Mouse (Mus musculus): Measurements from ENCODE around the gene Snx27.
A peak's percentile ranks its signal among the peaks of the same experiment; 100 is the strongest.

Snx27 gene

GRCm38 (mm10) chr3:94477444-94477843, 105.1 kb downstream of the Snx27 start:
- no peak for DNase-seq (ENCODE audit: low spot score in 2 of 2)

DNA sequence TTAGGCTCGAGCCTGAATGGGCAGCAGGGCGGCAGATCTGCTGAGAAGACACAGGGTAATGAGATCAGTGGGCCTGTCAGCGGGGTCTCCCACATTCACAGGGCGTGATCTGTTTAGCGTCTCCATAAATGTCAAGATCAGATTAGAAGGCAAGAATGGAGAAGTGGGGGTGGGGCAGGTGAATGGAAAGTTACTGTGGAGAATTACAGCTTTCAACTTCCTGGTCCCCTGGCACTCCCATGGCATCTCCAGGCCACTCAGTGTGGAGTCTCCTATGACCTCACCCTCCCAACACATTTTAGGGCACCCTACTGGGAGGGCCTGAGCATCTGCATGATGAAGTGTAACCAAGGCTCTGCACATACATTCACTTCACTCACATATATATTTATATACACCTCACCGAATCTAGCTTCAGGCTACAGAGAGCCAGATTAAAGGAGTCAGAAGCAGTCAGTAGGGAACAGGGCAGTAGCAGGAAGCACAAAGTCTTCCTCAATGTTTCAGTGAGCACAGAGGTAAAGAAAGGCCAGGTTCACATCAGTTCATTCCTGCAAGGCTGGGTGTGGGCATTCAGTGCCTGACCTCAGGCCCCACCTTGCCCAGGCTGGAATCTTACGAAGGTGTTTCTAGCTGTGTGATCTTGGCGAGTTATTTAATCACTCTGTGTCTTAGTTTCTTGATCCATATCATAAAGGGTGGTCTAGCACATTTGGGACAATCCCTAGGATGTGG, 106.0 kb downstream of the Snx27 start:
- DNase-seq (ENCODE audit: low spot score in 2 of 2), result no peak

DNA sequence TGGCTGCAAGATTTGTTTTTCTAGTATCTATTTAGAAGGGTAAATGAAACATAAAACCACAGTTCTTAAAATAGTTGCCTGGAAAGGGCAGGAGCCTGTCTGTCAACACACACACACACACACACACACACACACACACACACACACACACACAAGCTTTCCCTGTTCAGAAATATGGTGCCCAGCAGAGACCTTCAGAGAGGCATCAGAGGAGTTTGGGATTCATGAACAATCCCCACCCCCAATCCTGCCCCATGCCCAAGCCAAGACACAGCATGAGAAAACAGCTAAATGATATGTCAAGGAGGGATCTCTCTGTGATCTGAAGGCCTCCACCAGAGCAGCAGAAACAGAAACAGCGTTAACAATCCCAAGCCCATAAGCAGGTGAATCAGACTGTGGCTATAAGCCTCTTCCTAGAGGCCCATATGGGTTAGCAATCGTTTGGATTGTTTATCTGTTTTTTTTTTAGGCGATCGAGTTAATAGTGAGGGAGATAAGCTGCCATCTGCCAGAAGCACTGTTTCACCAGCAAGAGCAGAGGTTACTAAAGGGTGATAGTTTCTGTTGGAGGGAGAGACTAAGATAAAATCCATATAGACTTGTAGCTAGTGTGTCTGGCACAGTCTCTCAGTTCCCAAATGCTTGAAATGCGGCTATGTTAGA, 108.8 kb downstream of the Snx27 start:
- no peak for DNase-seq (ENCODE audit: low spot score in 2 of 2)

DNA sequence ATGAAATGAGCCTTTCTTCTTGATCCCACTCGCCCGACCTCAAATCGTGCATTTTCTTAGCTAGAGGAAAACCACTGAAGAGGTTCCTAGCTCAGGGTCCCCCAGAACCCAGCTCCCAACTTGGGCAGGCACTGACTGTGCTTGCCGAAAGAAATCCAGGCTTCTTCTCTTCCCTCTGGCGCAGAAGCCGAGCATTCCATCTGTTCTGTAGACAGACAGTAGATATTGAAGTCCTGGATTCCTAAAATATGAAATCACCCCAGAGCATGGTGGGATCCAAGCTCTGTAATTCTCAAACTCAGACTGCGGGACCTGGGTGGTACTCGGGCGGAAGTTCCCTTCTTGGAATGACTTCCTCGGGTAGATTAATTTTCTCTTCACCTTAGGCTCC, 109.4 kb downstream of the Snx27 start:
- no peak for DNase-seq (ENCODE audit: low spot score in 2 of 2)

- no peak for DNase-seq (ENCODE audit: low spot score in 2 of 2)
Measured at GRCm38 (mm10) chr3:94472447-94473114, 109.9 kb downstream of the Snx27 start.

DNA sequence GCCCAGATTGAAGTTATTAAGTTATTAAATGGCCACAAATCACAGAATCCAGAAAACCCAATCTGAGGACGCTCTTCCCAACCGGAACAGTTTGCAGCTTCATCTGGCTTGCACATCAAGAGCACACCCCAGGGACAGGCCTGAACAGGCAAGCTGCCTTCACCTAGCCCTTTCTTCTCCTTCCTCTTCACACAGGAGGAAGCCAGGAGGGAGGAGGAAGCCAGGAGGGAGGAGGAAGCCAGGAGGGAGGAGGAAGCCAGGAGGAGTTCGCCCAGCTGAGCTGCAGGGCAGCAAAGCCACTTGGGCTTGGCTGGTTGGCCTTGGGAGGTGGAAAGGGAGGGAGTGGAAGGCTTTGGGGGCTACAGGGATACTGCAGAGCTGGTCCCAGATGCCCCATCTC, 113.6 kb downstream of the Snx27 start:
- no peak for DNase-seq (ENCODE audit: low spot score in 2 of 2)

DNA sequence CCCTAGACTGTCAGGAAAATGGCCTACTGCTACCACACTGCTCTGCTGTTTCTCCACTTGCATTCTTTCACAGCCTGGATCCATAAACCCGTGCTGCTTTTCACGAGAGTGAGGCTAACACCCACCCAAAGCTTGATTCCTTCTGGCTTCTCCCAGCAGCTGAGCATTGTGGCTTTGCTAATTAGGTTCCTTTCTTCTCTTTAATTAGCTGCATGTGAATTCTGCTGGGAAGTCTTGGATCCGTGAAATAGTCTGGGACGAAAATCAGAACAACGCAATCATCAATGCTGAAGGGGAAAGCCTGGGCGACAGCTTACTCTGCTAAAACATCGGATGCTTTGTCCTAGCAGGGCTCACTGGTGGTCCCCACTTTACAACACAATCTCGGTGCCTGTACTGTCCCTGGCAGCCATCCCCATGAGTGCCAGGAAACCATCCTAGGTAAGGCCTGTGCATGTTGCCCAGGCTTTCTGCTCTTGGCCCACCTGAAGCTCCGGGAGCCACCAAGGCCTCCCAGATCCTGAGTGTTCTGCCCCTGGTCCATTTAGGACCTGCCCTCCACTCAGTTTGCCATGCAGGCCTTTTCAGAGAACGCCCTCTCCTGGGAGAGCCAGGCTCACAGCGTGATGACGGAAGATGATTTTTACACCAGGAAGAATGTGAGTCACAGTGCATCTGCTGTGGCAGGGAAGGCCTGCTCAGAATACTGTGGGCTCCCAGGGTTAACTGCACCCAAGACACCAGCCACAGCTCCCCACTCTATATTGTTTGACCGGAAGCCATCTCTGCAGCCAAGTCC, 116.7 kb downstream of the Snx27 start:
- peak in 1 of 2 experiments; percentile 60 for DNase-seq (ENCODE audit: low spot score in 2 of 2)

DNA sequence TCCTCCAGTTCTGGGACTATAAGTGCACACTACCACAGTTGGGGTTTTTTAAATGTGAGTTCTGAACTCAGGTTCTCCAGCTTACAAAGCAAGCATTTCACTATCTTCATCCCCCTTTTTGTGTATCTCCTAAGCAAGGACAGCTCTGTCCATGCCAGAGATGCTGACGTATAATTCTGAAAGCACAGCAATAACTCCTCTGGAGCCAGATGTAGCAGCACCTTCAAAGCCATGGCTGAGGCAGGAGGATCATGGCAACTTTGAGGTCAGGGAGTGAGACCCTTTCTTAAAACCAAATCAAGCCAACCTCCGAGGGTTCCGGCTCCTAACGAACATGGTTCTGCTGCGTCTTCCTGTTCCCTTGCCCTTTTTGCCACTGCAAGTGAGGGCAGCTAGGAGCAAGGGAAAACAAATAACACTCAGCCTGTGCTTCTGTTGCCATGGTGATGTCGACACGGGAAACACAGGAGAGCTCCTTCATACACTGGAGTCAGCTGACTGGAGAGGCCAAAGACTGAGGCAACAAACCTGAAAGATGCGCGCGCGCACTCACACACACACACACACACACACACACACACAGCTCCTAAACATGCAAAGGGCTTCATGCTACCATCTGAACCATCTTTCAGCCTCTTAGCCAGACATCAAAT, 118.5 kb downstream of the Snx27 start:
- DNase-seq (ENCODE audit: low spot score in 2 of 2), result peak in 1 of 2 experiments; percentile 29

DNA sequence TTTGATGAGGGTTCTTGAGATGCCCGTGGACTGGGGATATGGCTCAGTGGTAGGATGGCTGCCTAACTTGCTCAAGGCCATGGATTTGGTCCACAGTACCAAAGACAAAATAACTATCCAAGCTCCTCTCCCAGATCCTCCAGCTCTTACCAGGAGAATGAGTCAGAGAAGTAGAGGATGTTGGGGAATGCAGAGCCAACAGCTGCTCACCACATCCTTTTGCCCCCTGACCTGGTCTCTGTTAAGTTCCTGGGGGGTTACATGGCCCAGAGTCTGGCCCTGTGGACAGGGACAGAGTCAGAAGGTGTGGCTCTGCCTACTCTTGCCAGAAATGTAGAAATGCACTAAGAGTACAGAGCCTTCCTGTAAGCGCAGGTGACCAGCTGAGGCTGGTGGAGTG, 122.7 kb downstream of the Snx27 start:
- DNase-seq (ENCODE audit: low spot score in 2 of 2), result no peak

GRCm38 (mm10) chr3:94457055-94457454, 125.5 kb downstream of the Snx27 start:
- no peak for DNase-seq (ENCODE audit: low spot score in 2 of 2)

GRCm38 (mm10) chr3:94456529-94457000, 126.0 kb downstream of the Snx27 start:
- peak; percentile 72 to 81 for DNase-seq (ENCODE audit: low spot score in 2 of 2)

DNA sequence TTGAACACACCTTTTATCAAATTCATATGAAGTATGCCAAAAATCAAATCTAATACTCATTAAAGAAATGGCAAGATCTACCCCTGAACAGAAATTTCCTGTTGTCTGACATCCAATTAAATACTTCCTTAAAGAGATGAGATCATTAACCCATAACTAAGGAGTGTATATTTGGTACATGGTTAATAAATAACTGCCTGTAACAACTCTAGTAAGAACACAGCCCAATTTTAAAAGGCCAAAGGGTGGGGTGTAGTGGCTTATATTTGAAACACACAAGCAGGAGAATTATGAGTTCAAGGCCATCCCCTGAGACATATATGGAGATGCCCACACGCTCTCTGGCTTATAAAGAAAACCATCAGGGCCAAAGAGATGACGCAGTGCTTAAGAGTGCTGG, 133.1 kb downstream of the Snx27 start:
- DNase-seq (ENCODE audit: low spot score in 2 of 2), result no peak
